Mouse (Mus musculus) myocyte (in vitro differentiated cells): ENCODE measurements at regions not wholly inside any gene's neighbourhood (a gene's known extent, or its start where the extent isn't known, plus 50 kb on each side); places are given as distances from the start of the nearest gene placed in this dataset.

Experiments used
- E2F4 ChIP-seq: IDR thresholded peaks from one replicate; pipeline ENCODE4 v1.6.1; 2011; ENCODE audit warnings: mild to moderate bottlenecking, control low read depth, moderate library complexity; ENCODE audit not compliant: insufficient read depth
- MAX ChIP-seq: IDR thresholded peaks from one replicate; pipeline ENCODE4 v1.6.1; 2011; ENCODE audit warnings: low read depth, mild to moderate bottlenecking, control low read depth
- MYOD1 ChIP-seq, 3 experiments: IDR thresholded peaks; one replicate each; pipeline ENCODE4 v1.6.1; 2011; ENCODE audit warnings: control low read depth in 2 of 3, low read depth in 2 of 3, mild to moderate bottlenecking in 2 of 3, moderate library complexity in 1 of 3; ENCODE audit not compliant: insufficient read length in 2 of 3, control insufficient read depth in 1 of 3
- MYOG ChIP-seq, 3 experiments: IDR thresholded peaks; one replicate each; pipeline ENCODE4 v1.6.1; 2011; ENCODE audit warnings: control low read depth in 2 of 3, low read depth in 2 of 3, mild to moderate bottlenecking in 2 of 3; ENCODE audit not compliant: insufficient read length in 2 of 3, control insufficient read depth in 1 of 3, insufficient read depth in 1 of 3
- POLR2A ChIP-seq: IDR thresholded peaks from one replicate; pipeline ENCODE4 v1.6.1; 2011; ENCODE audit warnings: low read depth, mild to moderate bottlenecking, control low read depth, moderate library complexity; ENCODE audit not compliant: insufficient read length
- POLR2AphosphoS2 ChIP-seq: IDR thresholded peaks from one replicate; pipeline ENCODE4 v1.6.1; 2011; ENCODE audit warnings: low read depth, control low read depth; ENCODE audit not compliant: insufficient read length
- REST ChIP-seq: IDR thresholded peaks from one replicate; pipeline ENCODE4 v1.6.1; 2011; ENCODE audit warnings: mild to moderate bottlenecking, control low read depth, moderate library complexity; ENCODE audit not compliant: insufficient read depth, insufficient read length
- TCF12 ChIP-seq: IDR thresholded peaks from one replicate; pipeline ENCODE4 v1.6.1; 2011; ENCODE audit warnings: mild to moderate bottlenecking, control low read depth; ENCODE audit not compliant: poor library complexity, insufficient read depth, severe bottlenecking
- TCF3 ChIP-seq: IDR thresholded peaks from one replicate; pipeline ENCODE4 v1.6.1; 2011; ENCODE audit warnings: low read depth, control low read depth; ENCODE audit not compliant: insufficient read length

DNA sequence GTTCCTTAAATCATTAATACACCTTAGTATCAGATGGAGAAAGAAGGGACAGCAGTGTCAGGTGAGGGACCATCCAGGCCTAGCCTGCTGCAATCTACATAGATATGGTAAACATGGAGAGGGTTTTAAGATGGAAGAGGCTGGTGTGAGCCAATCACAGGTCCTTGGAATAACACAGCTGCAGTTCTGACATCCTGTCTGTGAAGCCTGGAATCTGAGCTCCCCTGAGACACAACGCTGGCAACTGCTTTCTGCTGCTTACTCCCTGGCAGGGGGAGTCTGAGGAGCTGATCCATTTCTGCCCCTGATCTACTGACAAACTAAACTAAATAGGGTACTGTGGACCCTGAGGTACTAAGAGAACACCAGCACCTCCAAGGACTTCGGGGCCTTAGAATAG lies 100.1 kb upstream of the Gm12830 start:
- TF ChIP-seq TCF12 (no peak), POLR2AphosphoS2 (no peak), MAX (no peak), E2F4 (no peak), MYOD1 (IDR thresholded peaks at IDR 0.05; ENCODE audit: control insufficient read depth in 1 of 3, insufficient read length in 2 of 3, low read depth in 2 of 3) (no peak), MYOG (IDR thresholded peaks at IDR 0.05; ENCODE audit: control insufficient read depth in 1 of 3, insufficient read depth in 1 of 3, insufficient read length in 2 of 3, low read depth in 2 of 3) (no peak), POLR2A (no peak), TCF3 (no peak), REST (no peak)
